Mouse (Mus musculus) spleen, postnatal 4 days (tissue): Measurements from ENCODE around the gene Dock1.

Experiments used
- DNase-seq, 2 experiments: peaks; one replicate each; pipeline ENCODE4 v3.0.0; 2022; ENCODE audit warnings: low spot score in 2 of 2

Gene Dock1

DNA sequence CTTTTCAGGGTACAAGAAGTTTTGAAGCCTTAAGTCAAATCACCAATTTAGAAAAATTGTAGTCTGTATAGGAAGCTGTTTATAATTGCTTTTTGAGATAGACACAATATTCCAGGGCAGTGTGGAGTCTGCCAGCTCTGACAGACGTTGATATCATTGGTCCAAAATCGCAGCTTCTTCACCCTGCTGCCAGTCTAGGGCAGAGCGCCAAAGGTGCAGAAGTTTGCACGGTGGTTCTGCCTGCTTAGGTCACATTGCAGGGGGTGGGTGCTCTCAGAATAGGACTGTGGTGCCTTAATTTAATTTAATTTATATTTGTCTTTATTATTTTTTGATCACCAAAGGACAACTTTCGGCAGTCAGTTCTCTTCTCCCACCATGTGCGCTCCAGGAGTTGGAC is 288.6 kb downstream of the Dock1 start:
- peak in 1 of 2 experiments; percentile 43 for DNase-seq

DNA sequence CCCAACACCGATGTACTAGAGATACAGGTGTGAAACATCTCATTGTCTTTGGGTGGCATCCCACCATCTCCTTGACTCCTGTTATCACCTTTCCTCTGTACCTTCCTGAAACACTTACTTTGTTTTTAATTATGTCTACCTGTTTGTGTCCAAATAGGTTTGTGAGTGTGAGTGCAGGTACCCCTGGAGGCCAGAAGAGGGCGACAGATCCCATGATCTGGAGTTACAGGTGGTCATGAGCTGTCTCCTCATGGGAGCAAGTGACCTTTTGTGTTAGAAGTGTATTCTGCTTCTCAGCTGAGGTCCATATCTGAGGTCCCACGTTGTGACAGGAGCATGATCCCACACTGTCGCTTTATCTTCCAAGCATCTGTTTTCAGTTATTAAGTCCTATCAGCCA is 290.4 kb downstream of the Dock1 start:
- peak in 1 of 2 experiments; percentile 52 for DNase-seq

DNA sequence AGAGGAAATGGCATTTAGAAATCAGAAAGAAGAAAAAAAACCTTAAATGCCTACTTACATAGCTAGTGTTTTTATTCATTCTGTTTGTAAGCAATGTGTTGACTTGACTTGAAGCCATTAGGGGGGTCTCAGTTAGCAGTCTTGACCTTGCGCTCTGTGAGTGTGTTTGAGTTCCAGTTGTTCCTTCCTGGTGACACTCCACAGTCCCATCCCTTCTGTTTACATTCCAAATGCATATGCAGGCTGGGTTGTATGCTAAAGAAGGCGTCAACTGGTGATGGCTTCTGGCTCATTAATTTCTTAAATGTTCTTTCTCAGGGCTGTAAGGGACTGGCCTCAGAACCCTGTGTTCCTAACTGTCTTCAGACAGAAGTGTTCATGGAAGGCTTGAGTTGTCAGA is 291.2 kb downstream of the Dock1 start:
- no peak for DNase-seq

DNA sequence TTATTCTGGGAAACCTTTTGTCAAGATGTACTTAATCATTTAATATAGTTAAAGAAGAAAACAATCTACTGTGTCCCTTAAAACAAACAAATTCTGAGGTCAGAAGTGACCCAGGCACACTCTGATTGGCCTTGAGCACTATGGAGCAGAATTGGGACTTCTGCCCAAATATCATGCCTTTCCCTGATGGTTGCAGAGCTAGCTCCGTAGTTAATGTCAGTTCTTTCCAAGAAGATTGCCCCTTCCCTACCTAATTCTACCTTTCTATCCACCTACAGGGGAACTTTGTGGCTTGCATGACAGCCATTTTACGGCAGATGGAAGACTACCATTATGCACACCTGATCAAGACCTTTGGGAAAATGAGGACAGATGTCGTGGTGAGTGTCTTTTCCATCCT is 319.8 kb downstream of the Dock1 start:
- no peak for DNase-seq

DNA sequence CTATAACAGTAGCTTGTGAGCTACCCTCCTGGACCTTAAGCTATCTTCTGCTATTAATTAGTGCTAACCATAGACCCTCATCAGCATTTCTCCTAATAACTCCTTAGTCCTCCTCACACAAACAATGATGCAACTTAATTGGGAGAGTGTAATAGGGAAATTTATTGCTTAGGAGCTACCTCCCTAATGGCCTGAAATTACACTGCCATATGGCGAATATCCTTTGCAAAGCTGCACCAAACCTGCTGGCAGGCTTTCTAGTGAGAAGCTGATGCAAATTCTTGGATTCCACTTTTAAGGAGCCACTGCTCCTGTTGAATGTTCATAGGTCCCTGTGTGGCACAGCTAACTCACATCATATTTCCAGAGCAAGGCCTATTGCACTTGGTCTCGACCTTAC is 320.5 kb downstream of the Dock1 start:
- no peak for DNase-seq

DNA sequence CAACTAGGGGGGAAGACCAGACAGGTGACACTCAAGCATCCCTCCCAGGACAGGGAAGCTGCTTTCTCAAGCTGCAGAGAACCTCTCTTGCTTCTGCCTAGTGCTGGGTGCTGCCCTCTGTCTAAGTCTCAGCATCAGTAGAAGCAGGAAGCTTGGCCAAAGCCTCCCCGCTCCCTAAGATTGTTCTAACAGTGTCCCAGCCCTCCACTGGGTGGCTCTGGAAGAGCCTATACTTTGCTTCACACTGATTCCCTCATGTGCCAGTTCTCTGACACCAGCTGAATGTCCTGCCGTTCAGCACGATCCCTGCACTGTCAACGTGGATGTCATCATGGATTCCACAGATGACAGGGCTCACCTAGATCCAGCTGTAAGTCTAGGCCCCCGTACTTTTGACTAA is 324.5 kb downstream of the Dock1 start:
- no peak for DNase-seq

DNA sequence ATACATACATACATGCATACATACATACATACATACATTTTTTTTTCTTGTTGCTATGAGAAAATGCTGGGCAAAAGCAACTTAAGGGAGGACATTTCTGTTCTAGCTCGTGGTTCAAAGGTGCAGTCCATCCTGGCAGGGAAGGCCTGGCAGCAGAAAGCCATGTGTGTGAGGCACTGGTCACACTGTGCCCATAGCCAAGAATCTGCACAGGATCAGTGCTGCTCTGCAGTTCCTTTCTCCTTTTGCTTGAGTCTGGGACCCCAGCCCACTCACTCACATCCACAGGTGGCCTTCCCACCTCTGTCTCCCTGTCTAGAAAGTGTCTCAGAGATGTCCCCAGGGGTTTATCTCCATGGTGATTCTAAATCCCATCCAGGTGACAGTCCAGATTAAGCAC is 331.8 kb downstream of the Dock1 start:
- no peak for DNase-seq

DNA sequence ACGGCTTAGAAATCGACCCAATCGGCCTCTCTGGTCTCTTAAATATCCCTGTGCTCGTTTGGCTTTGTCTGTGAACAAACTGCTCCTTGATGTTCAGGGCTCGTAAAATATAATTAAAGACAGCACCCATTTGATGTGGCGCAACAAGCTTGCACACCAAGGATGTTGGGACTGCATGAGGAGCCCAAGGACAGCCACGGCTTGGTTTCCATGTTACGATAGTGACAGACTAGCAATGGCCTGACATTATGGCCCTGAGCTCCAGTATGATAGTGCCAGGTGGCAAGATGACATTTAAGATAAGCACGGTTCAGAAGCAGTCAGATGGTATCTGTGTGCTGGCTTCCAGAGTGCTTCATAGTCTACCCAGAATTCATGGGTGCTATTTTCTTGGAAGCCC is 332.4 kb downstream of the Dock1 start:
- no peak for DNase-seq

DNA sequence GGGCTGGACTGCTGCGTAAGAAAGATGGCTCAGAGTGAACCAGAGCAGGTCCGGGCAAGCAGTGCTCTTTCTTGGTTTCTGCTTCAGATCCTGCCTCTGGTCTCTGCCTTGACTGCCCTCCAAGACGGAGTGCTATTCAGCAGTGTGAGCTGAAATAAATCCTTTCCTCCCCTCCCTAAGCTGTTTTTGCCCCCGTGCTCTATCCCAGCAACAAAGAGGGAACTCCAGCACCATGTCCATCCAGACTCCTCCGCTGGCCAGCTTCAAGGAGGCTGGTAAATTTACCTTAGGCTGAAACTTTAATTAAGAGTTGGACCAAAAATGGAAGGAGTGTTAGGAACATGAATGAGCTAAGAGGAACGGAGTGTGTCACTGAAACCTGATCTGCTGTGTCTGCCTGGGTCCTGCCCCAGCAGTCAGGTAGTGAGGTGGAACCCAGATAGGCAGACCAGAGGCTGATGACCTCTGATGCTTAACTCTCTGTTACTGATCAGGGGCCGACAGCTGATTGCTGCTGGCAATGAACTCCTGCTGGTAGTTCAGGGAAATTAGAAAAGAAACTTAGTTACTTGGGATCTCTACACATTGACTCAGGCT is 335.6 kb downstream of the Dock1 start:
- DNase-seq = no peak

DNA sequence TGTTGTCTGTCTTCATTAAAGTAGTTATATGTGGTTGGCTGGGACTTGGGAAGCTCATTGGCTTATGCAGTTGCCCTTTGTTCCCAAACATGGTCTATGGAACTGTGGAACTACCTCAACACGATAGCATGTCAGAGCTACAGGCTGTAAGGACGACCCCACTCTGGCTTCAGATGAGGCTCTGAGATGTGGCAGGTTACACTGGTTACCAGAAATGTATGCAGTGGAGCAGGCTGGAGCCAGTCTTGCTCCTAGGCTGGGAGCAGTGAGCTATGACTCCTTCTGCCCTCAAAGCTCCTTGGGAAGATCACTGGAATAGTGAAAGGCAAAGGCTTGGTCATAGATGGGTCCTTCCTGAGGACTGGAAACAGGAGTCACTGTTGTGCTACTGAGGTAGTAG is 337.6 kb downstream of the Dock1 start:
- no peak for DNase-seq

DNA sequence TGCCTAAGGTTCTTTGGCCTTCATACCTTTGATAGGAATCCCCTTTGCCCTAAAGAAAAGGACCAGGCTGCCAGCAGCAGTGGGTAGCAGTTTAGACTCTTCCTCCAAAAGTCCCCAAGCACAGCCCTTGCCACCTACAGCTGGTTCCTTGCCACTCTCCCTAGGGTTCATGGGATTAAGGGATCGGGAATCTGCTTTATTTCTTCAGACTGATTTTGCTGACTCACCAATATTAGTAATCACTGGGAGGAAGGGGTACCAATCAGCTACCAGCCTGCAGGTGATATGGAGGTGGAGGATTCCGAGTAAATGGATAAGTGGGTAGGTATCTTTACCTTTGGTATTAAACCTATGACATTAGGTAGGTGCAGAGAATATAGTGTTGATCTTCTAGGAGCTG is 340.5 kb downstream of the Dock1 start:
- no peak for DNase-seq

DNA sequence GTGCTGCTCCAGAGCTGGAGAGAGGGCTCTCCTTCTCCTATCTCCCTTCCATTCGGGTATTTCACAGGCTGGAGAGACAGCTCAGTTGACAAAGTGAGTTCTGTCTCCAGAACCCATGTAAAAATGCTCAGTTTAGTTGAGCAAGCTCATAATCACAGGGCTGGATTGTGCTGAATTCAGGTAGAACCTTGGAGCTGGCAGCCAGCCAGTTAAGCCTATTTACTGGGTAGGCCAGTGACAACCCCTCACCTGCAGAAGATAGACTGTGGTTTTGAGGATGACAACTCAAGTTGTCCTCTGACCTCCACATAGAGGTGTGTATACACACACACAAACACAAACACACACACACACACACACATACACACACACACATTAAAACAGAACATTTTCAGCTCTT is 347.1 kb downstream of the Dock1 start:
- no peak for DNase-seq

DNA sequence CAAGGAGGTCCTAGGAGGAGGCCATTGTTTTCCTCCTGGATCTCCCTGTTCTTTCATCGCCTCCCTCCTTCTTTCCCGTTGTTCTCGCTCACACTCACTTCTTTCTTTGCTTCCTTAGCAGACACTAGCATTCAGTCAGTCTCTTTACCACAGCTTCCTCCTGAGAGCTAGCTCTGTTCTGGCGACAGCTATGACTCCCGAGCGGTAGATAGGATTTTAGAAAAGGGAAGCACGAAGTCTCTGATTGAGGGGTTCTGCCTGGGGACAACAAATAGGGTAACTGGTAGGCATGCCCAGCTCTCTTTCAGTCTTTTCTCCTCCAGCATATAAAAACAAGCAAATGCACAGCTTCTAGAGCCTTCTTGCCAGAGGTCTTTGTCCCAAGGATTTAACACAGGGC is 350.3 kb downstream of the Dock1 start:
- no peak for DNase-seq

DNA sequence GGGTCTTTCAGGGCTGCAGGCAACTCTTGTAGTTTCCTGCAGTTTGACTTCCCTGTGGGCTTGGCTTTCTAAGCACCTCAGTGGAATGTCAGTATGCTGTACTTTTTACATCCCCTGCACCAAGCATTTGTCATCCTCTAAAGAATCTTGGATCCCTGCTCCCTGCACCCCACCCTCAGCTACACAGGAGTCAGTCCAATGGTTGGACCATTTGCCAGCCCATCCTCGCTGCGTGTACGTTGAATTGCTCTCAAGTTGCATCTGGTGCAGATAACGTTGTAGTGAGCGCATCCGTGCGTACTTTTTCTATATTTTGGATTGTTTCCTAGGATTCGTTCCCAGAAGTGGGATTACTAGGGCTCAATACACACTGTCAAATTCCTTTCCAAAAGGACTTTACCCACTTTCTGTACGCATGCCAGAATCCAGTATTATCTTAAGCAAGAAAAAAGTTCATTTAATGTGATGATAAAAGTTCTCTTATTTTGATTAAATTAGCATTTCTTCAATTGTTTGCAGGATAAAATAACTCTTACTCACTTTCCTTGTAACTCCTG is 351.2 kb downstream of the Dock1 start:
- DNase-seq = no peak

DNA sequence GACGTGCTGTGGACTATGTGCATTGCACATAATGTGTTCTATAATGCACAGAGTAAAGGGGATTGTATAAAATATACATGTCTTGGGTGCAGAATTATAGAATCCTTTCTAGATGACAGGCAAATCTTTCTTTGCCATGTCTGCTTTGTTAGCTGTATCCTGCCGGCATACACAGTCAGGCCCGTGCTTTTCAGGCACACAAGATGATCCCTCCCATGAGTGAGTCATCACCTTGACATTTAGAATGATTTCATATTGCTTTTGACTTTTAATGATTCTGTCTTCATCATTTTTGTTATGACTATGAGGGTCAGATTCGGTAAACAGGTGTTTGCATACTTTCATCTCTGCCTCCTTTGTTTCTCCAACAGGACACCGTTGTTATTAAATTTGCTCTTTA is 354.1 kb downstream of the Dock1 start:
- no peak for DNase-seq

DNA sequence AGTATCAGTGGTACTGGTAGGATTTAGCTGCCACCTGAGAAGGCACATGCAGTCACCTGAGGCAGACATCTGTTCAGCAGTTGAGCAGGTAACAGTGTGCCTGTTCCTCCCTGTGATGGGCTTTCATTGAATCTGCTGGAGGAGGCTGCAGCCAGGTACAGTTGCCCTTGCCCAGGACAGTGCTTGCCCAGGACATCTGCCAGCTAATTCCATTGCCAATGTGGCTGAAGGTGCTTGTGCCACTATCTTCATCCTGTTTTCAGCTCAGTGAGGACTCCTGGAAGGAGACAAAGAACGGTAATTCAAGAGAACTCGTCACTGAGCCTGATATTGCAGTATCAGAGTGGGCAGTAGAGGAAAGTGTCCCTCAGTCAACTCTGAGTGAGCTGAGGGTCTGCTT is 358.3 kb downstream of the Dock1 start:
- no peak for DNase-seq

DNA sequence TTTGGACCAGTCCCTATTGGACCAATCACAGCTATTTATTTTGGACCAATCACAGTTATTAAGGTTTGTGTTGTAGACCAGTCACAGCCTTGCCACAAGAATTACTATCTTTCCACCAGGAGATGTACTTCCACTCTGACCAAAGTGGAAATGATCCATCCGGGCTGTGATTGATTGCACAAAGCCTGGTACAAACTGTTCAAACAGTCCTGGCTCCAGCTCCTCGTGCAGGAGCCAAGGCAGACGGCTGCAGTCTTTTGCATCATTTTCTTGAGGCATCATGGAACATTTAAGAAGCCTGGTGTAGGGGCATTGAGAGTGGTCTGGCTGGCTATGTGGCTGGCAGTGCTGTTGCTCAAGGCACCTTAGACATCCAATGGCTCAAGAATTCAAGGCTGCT is 358.7 kb downstream of the Dock1 start:
- no peak for DNase-seq

DNA sequence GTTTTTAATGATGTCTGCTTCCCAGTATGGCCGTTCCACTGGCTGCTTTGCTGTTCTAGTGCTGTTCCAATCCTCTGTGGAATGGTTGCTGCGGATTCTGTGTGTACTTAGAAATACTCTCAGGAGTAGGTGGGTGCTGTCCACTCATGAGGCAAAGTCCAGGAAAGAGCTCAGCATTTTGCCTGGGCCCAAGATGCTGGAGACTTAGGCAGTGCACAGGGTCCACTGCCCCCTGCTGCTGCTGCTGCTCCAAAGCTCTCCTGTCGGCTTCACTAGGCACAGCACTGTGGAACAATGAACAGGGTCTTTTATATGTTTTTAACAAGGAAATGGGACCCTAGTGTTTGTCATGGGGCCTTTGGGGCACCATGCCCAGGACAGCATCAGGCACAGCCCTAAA is 361.0 kb downstream of the Dock1 start:
- DNase-seq = no peak

DNA sequence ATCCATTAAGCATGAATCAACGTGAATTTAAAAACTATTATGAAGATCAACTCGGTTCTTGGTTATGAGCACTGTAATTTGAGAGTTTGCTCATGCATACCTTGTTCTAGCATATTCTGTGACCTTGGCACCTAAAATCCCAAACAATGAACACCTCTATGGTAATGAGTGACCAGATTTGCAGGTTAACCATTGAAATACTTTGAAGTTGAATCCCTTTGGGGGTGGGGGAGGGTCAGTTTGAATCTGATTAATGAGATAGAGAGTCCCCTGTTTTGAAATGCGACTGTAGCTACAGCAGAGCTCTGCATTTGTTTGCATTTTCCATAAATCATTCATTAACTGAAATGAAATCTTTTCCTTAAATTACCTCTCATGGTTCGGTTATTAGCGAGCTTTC is 364.4 kb downstream of the Dock1 start:
- DNase-seq = no peak

DNA sequence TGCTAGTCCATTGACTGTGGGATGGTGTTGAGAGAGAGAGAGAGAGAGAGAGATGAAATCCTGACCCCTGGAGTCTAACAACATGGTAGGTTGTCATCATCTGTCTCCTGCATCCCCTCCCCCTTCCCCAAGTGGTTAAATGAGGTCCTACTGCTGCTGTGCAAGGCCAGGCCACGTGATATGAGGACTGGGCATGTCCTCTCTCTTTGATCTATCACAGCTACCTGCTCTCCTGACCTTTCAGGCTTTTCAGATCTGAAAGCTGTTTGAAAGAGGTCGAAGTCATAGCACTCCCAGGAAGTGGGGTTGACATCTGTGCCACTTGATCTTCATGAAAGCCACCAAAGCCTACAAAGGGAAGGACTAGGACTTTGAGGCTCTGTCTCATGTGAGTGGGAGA is 365.2 kb downstream of the Dock1 start:
- no peak for DNase-seq

DNA sequence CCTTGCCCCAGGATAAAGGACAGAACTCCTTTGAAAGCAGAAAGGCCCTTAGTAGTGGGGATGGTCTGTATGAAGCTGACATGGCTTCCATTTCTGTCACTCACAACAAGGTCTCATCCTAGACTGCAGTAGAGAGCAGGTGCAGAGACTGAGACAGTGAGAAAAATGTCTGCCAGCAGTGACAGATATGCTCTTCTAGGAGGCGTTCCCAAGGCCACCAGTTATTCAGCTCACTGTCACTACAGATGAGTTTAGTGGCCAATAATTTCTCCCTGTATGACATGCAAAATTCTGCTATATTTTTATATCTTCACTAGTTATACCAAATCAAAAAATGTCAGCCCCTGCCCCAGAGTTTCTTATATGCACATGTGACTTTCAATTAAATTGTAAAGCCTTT is 368.5 kb downstream of the Dock1 start:
- DNase-seq = no peak

DNA sequence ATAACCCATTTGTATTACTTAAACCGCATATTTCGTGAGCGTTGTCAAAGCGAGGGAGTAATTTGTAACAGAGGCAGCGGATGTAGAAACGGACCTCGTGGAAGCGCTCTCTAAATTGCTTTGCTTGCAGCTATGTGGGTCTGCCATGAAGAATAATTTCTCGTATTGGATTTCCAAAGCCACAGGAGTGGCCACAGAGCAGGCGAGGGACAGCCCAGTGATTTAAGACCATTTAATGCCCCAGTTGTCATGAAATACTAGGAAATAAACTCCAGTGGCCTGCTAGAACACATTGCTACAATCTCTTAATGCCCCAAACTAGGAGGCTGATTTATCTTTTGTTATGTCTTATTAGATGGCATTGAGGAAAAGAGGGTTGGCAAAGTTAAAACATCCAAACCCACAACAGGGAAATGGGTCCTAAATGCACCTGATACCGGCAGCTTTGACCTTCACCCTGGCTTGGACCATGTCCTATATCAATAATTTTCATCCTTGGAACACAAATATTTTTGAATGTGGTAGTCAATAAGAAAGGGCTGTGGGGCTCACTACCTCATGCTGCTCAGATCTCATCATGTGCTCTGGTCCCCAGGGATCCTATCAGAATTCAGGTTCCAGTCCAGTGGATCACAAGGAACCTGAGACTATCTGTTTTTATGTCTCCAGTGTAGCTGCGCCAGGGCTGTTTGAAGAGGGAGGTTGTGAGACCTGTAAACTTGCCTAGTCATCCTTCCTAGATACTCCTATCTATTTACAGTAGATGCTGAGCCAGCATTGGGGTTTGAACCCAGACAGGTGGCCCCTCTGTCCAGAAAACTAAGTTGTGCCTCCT is 373.7 kb downstream of the Dock1 start:
- DNase-seq = no peak

DNA sequence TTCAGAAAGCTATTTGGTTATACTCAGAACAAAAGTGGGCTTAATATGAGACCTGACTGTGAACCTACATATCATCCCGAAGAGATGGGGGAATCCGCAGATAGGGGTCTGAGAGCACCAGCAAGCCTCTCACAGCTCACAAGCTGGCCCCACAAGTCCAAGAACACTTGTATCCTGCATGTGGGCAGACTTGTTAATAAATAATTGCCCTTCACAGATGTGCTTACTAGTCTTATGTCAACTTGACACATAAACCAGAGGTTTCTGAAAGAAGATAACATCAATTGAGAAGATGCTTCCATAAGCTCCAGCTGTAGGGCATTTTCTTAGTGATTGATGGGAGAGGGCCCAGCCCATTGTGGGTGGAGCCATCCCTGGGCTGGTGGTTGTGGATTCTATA is 379.0 kb downstream of the Dock1 start:
- no peak for DNase-seq
